Mouse (Mus musculus) neural tube, embryonic 11.5 days (tissue): Measurements from ENCODE around the gene Srgn. TPM values are rescaled to one million over a fixed set of nuclear protein-coding genes. Genes with fewer than 3 reads are reported as not detected.

Source experiments
- ATAC-seq: fragments of 200-750 bp; cut with Nextera tagmentation; 2 replicates; pipeline ENCODE4 v1.8.0; 2017; ENCODE audit warnings: moderate number of reproducible peaks, mild to moderate bottlenecking, moderate TSS enrichment, moderate library complexity; ENCODE audit not compliant: insufficient read depth, low FRiP score, low TSS enrichment
- DNase-seq: peaks from one replicate; pipeline ENCODE4 v3.0.0-alpha.2; 2015; ENCODE audit warnings: low spot score
- H3K27ac ChIP-seq: fragments of 300-500 bp; sonication (generic); 2 replicates; pipeline ENCODE4 v1.5.1; 2014; ENCODE audit warnings: low read depth, mild to moderate bottlenecking, low read length
- H3K27me3 ChIP-seq: fragments of 300-500 bp; sonication (generic); 2 replicates; pipeline ENCODE4 v1.6.1; 2014; ENCODE audit warnings: mild to moderate bottlenecking, low read length, mixed read lengths; ENCODE audit not compliant: control insufficient read depth, insufficient read depth
- H3K36me3 ChIP-seq: fragments of 300-500 bp; sonication (generic); 2 replicates; pipeline ENCODE4 v1.6.1; 2014; ENCODE audit warnings: mild to moderate bottlenecking, low read length, moderate library complexity, mixed read lengths; ENCODE audit not compliant: control insufficient read depth, insufficient read depth
- H3K4me1 ChIP-seq: fragments of 300-500 bp; sonication (generic); 2 replicates; pipeline ENCODE4 v1.6.1; 2014; ENCODE audit warnings: low read length, mixed read lengths; ENCODE audit not compliant: control insufficient read depth, insufficient read depth
- H3K4me2 ChIP-seq: fragments of 300-500 bp; sonication (generic); 2 replicates; pipeline ENCODE4 v1.6.1; 2014; ENCODE audit warnings: low read depth, mild to moderate bottlenecking, moderate library complexity
- H3K4me3 ChIP-seq: fragments of 300-500 bp; sonication (generic); 2 replicates; pipeline ENCODE4 v1.5.1; 2014; ENCODE audit warnings: low read depth, low read length
- H3K9ac ChIP-seq: fragments of 300-500 bp; sonication (generic); 2 replicates; pipeline ENCODE4 v1.6.1; 2014; ENCODE audit warnings: mild to moderate bottlenecking, low read length
- H3K9me3 ChIP-seq: fragments of 300-500 bp; sonication (generic); 2 replicates; pipeline ENCODE4 v1.6.1; 2016; ENCODE audit warnings: low read length; ENCODE audit not compliant: control insufficient read depth
- WGBS: fragments of 180-500 bp; shearing (Covaris S2); extraction: QIAGEN DNeasy Blood & Tissue Kit; methylation state at CpG from one replicate; pipeline ENCODE4 v1.1.7; 2014; 5-methylcytosine and 5-hydroxymethylcytosine counted together
- polyA plus RNA-seq: library from polyadenylated mRNA; unstranded; fragments of >200 nt; fragmentation: Nextera tagmentation; extraction: Ambion mirVana; gene quantifications from 2 replicates; pipeline ENCODE4 v1.2.1, GENCODE M21; 2014

Gene Srgn
- polyA plus RNA-seq, 1 experiment from 2014 or later, result 5.3 TPM

- Histone ChIP-seq H3K4me2 (no peak overlapping the region), H3K9ac (no peak overlapping the region), H3K27me3 (no peaks in the 10 kb centered on the region), H3K4me3 (no peak overlapping the region), H3K27ac (no peak overlapping the region), H3K36me3 (no peaks in the 10 kb centered on the region), H3K9me3 (no peaks in the 10 kb centered on the region), H3K4me1 (no peaks in the 10 kb centered on the region)
- no peak for ATAC-seq
- WGBS, result 77% methylated on average over 3 of the region's 3 CpGs
- no peak for DNase-seq
Measured at GRCm38 (mm10) chr10:62540800-62541199, 13.5 kb upstream of the Srgn start.

GRCm38 (mm10) chr10:62534509-62534908 is 7.3 kb upstream of the Srgn start:
- H3K27me3 ChIP-seq, result no peaks in the 10 kb centered on the region
- DNase-seq (no peak), ATAC-seq (no peak)
- H3K4me2 ChIP-seq, result no peak overlapping the region
- no peak overlapping the region for H3K9ac ChIP-seq
- H3K4me3 ChIP-seq, result no peak overlapping the region
- no peak overlapping the region for H3K27ac ChIP-seq
- no peaks in the 10 kb centered on the region for H3K4me1 ChIP-seq
- H3K9me3 ChIP-seq, result no peaks in the 10 kb centered on the region
- 80% methylated on average over 7 of the region's 7 CpGs for WGBS
- H3K36me3 ChIP-seq, result no peaks in the 10 kb centered on the region

- H3K9me3 ChIP-seq, result no peaks in the 10 kb centered on the region
- H3K27ac ChIP-seq, result no peak overlapping the region
- H3K4me3 ChIP-seq, result no peak overlapping the region
- no peak overlapping the region for H3K4me2 ChIP-seq
- no peaks in the 10 kb centered on the region for H3K36me3 ChIP-seq
- no peak for DNase-seq
- no peak for ATAC-seq
- no peaks in the 10 kb centered on the region for H3K27me3 ChIP-seq
- H3K9ac ChIP-seq, result no peak overlapping the region
- 67% methylated on average over 2 of the region's 2 CpGs for WGBS
- no peaks in the 10 kb centered on the region for H3K4me1 ChIP-seq
Measured at GRCm38 (mm10) chr10:62532832-62533231, 5.6 kb upstream of the Srgn start.

GRCm38 (mm10) chr10:62530183-62530582 is 2.9 kb upstream of the Srgn start:
- WGBS, result 88% methylated on average over 9 of the region's 9 CpGs
- no peak overlapping the region for H3K9ac ChIP-seq

GRCm38 (mm10) chr10:62522346-62522950 is 4.8 kb downstream of the Srgn start:
- H3K9me3 ChIP-seq, result no peaks in the 10 kb centered on the region
- H3K9ac ChIP-seq, result no peak overlapping the region
- H3K4me2 ChIP-seq, result no peak overlapping the region
- no peaks in the 10 kb centered on the region for H3K27me3 ChIP-seq
- no peak overlapping the region for H3K27ac ChIP-seq
- no peaks in the 10 kb centered on the region for H3K4me1 ChIP-seq
- no peak for DNase-seq
- 81% methylated on average over 7 of the region's 7 CpGs for WGBS
- H3K4me3 ChIP-seq, result no peak overlapping the region
- no peak for ATAC-seq
- no peaks in the 10 kb centered on the region for H3K36me3 ChIP-seq

More at GRCm38 (mm10) chr10:62530183-62530582, 2.9 kb upstream of the Srgn start:
- DNase-seq, result no peak
- H3K27ac ChIP-seq, result no peak overlapping the region
- no peak overlapping the region for H3K4me2 ChIP-seq
- no peaks in the 10 kb centered on the region for H3K4me1 ChIP-seq
- ATAC-seq, result no peak
- no peak overlapping the region for H3K4me3 ChIP-seq
- no peaks in the 10 kb centered on the region for H3K9me3 ChIP-seq
- H3K27me3 ChIP-seq, result no peaks in the 10 kb centered on the region
- H3K36me3 ChIP-seq, result no peaks in the 10 kb centered on the region

- 79% methylated on average over 4 of the region's 4 CpGs for WGBS
- no peak overlapping the region for H3K4me3 ChIP-seq
- no peak for ATAC-seq
- H3K27me3 ChIP-seq, result no peaks in the 10 kb centered on the region
- no peaks in the 10 kb centered on the region for H3K4me1 ChIP-seq
- H3K27ac ChIP-seq, result no peak overlapping the region
- DNase-seq, result no peak
- H3K9me3 ChIP-seq, result no peaks in the 10 kb centered on the region
- no peak overlapping the region for H3K9ac ChIP-seq
- no peaks in the 10 kb centered on the region for H3K36me3 ChIP-seq
- H3K4me2 ChIP-seq, result no peak overlapping the region
Measured at GRCm38 (mm10) chr10:62521763-62522162, 5.5 kb downstream of the Srgn start.

GRCm38 (mm10) chr10:62520911-62521310 is 6.3 kb downstream of the Srgn start:
- no peak overlapping the region for H3K27ac ChIP-seq
- H3K27me3 ChIP-seq, result no peaks in the 10 kb centered on the region
- WGBS, result 71% methylated on average over 2 of the region's 2 CpGs
- H3K9me3 ChIP-seq, result no peaks in the 10 kb centered on the region
- H3K4me1 ChIP-seq, result no peaks in the 10 kb centered on the region
- H3K4me2 ChIP-seq, result no peak overlapping the region
- ATAC-seq, result no peak
- no peak overlapping the region for H3K9ac ChIP-seq
- no peak overlapping the region for H3K4me3 ChIP-seq
- H3K36me3 ChIP-seq, result no peaks in the 10 kb centered on the region
- DNase-seq, result no peak

- no peaks in the 10 kb centered on the region for H3K27me3 ChIP-seq
- H3K4me2 ChIP-seq, result no peak overlapping the region
- no peak overlapping the region for H3K4me3 ChIP-seq
- no peak overlapping the region for H3K9ac ChIP-seq
- no peaks in the 10 kb centered on the region for H3K9me3 ChIP-seq
- WGBS, result 86% methylated on average over 6 of the region's 6 CpGs
- no peak overlapping the region for H3K27ac ChIP-seq
- DNase-seq (no peak), ATAC-seq (no peak)
- no peaks in the 10 kb centered on the region for H3K36me3 ChIP-seq
- H3K4me1 ChIP-seq, result no peaks in the 10 kb centered on the region
Measured at GRCm38 (mm10) chr10:62517511-62517910, 9.7 kb downstream of the Srgn start.

GRCm38 (mm10) chr10:62512855-62513254 is 14.4 kb downstream of the Srgn start:
- ATAC-seq (no peak), DNase-seq (no peak)
- H3K27ac ChIP-seq, result no peak overlapping the region
- H3K4me2 ChIP-seq, result no peak overlapping the region
- WGBS, result 94% methylated on average over 4 of the region's 4 CpGs
- no peaks in the 10 kb centered on the region for H3K4me1 ChIP-seq
- H3K36me3 ChIP-seq, result no peaks in the 10 kb centered on the region
- H3K4me3 ChIP-seq, result no peak overlapping the region
- no peaks in the 10 kb centered on the region for H3K9me3 ChIP-seq
- H3K9ac ChIP-seq, result no peak overlapping the region
- H3K27me3 ChIP-seq, result no peaks in the 10 kb centered on the region
